Mouse (Mus musculus): ENCODE results near the gene Acbd7.

- TF ChIP-seq GATA1 (IDR thresholded peaks at IDR 0.05; ENCODE audit: low read length) = no peak
- no peak for TF ChIP-seq TAL1 (IDR thresholded peaks at IDR 0.05; ENCODE audit: low read length)
These were observed 4.8 kb upstream of the Acbd7 start for GRCm38 (mm10) chr2:3331071-3331703.
